Comparison of ENCODE assay signal across 9 mouse cellular contexts in genomic region chr8:125504605-125505257, GRCm38 (mm10).
A peak's percentile ranks its signal among the peaks of the same experiment; 100 is the strongest.
DNase-seq lines count a peak whose midpoint lies in the region; ATAC-seq and TF ChIP-seq lines count a peak whose summit lies in the region.
"Had no signal": no experiment of that assay in that cellular context is flagged by ENCODE, and none has a peak within 500 bp of the region (broad histone marks: within the 10 kb centered on the region; RNA-seq: fewer than 3 reads in every experiment).

No protein-coding gene starts in this region.

- whole genome bisulfite sequencing in heart, adult 2 months, result 48% methylated on average over 6 of the region's 6 CpGs
- 49% methylated on average over 6 of the region's 6 CpGs for WGBS in stomach, embryonic 16.5 days
- WGBS in stomach, postnatal 0 days, result 56% methylated on average over 6 of the region's 6 CpGs

- peak in 1 of 2 experiments; percentile 35 for DNase-seq in heart, adult 2 months
- no peak for DNase-seq in heart, postnatal 10 days
- no peak for DNase-seq in stomach, postnatal 0 days (ENCODE audit: low spot score)
- DNase-seq in kidney, postnatal 4 days, result peak; percentile 53 to 67
- peak; percentile 38 to 46 for DNase-seq in thymus, postnatal 36 days
- no peak for DNase-seq in adipocyte (ENCODE audit: low spot score)
- no peak for DNase-seq in testis, postnatal 14 days (ENCODE audit: low spot score)

- H3K27me3 ChIP-seq in heart, adult 2 months (ENCODE audit: control insufficient read depth, insufficient read depth, low read length), result no peaks in the 10 kb centered on the region
- H3K27me3 ChIP-seq in stomach, embryonic 16.5 days (ENCODE audit: control insufficient read depth, insufficient read depth, low read length), result no peaks in the 10 kb centered on the region
- H3K27me3 ChIP-seq in stomach, postnatal 0 days (ENCODE audit: control insufficient read depth, insufficient read depth, low read length), result no peaks in the 10 kb centered on the region
- H3K27me3 ChIP-seq: limb, embryonic 12.5 days had no signal

- no peak for TF ChIP-seq POLR2A in heart, adult 2 months (IDR thresholded peaks at IDR 0.05; ENCODE audit: insufficient read depth, low read depth, low read length)

- peak; percentile 27; the same call in 1 of the 2 replicates for ATAC-seq in stomach, embryonic 16.5 days (ENCODE audit: insufficient read depth, low FRiP score)
- no peak for ATAC-seq in stomach, postnatal 0 days (ENCODE audit: low FRiP score, low TSS enrichment)

- H3K4me3 ChIP-seq in heart, adult 2 months, result no peak overlapping the region
- H3K4me3 ChIP-seq in stomach, embryonic 16.5 days (replicated peaks; ENCODE audit: low read length), result no peak overlapping the region
- no peak overlapping the region for H3K4me3 ChIP-seq in stomach, postnatal 0 days (ENCODE audit: low read depth, low read length)
- H3K4me3 ChIP-seq: limb, embryonic 12.5 days had no signal

- H3K79me2 ChIP-seq in heart, adult 2 months (replicated peaks; ENCODE audit: control insufficient read depth, insufficient read depth, low read length), result peaks cover 5% of the 10 kb centered on the region

- H3K9ac ChIP-seq in heart, adult 2 months (ENCODE audit: low read depth, low read length), result 0 out of 2 replicates have a peak overlapping the region, but pooled peaks have one; percentile 3
- H3K9ac ChIP-seq in stomach, embryonic 16.5 days (ENCODE audit: low read length), result no peak overlapping the region
- no peak overlapping the region for H3K9ac ChIP-seq in stomach, postnatal 0 days (ENCODE audit: low read length)
- H3K9ac ChIP-seq: limb, embryonic 12.5 days had no signal

- no peak overlapping the region for H3K4me2 ChIP-seq in stomach, embryonic 16.5 days (ENCODE audit: low read depth, low read length)
- H3K4me2 ChIP-seq in stomach, postnatal 0 days (replicated peaks; ENCODE audit: low read depth), result no peak overlapping the region
- H3K4me2 ChIP-seq: limb, embryonic 12.5 days had no signal

- intact Hi-C loops in heart, adult 2 months (cut with DNase I), result no loop called here
- intact Hi-C loops in heart, postnatal 10 days (cut with DNase I), result no loop called here

- no peak for TF ChIP-seq CTCF in heart, adult 2 months (IDR thresholded peaks at IDR 0.05)
- TF ChIP-seq CTCF in stomach, postnatal 0 days (IDR thresholded peaks at IDR 0.05; ENCODE audit: low read depth), result no peak

- TF ChIP-seq EP300 in heart, adult 2 months (IDR thresholded peaks at IDR 0.05; ENCODE audit: insufficient read depth, low read depth, low read length), result no peak
- no peak for TF ChIP-seq EP300 in stomach, postnatal 0 days (optimal IDR thresholded peaks at IDR 0.05)

- H3K9me3 ChIP-seq in stomach, embryonic 16.5 days (replicated peaks; ENCODE audit: control insufficient read depth, low read length), result no peaks in the 10 kb centered on the region
- no peaks in the 10 kb centered on the region for H3K9me3 ChIP-seq in stomach, postnatal 0 days (ENCODE audit: control insufficient read depth, low read length)
- H3K9me3 ChIP-seq: limb, embryonic 12.5 days had no signal

- peaks cover 32% of the 10 kb centered on the region for H3K4me1 ChIP-seq in heart, adult 2 months (ENCODE audit: control insufficient read depth, insufficient read depth, low read length)
- H3K4me1 ChIP-seq in stomach, embryonic 16.5 days (ENCODE audit: control insufficient read depth, insufficient read depth, low read length), result 0 out of 2 replicates have a peak, but pooled peaks cover 2% of the 10 kb centered on the region
- H3K4me1 ChIP-seq in stomach, postnatal 0 days (replicated peaks; ENCODE audit: control insufficient read depth, insufficient read depth), result no peaks in the 10 kb centered on the region

- peak overlapping the region; percentile 49 for H3K27ac ChIP-seq in heart, adult 2 months
- no peak overlapping the region for H3K27ac ChIP-seq in stomach, embryonic 16.5 days (ENCODE audit: low read length)
- no peak overlapping the region for H3K27ac ChIP-seq in stomach, postnatal 0 days (replicated peaks)
- H3K27ac ChIP-seq: limb, embryonic 12.5 days had no signal

- no peaks in the 10 kb centered on the region for H3K36me3 ChIP-seq in heart, adult 2 months (ENCODE audit: control insufficient read depth, insufficient read depth, low read length)
- H3K36me3 ChIP-seq in stomach, embryonic 16.5 days (ENCODE audit: control insufficient read depth, insufficient read depth, low read length), result no peaks in the 10 kb centered on the region
- H3K36me3 ChIP-seq in stomach, postnatal 0 days (ENCODE audit: control insufficient read depth, insufficient read depth, low read length), result no peaks in the 10 kb centered on the region
- H3K36me3 ChIP-seq: limb, embryonic 12.5 days had no signal

Comparison
In these comparisons a context has a peak if more than half of its experiments do, and no peak if none do; other contexts are left out.
1. DNase-seq: peak in kidney, postnatal 4 days (2 of 2) and thymus, postnatal 36 days (2 of 2); none in heart, postnatal 10 days (0 of 2), stomach, postnatal 0 days (single experiment), adipocyte (single experiment) and testis, postnatal 14 days (single experiment).